Mouse (Mus musculus): ENCODE measurements around the gene Mroh2a.
A peak's percentile ranks its signal among the peaks of the same experiment; 100 is the strongest.

The Mroh2a gene

DNA sequence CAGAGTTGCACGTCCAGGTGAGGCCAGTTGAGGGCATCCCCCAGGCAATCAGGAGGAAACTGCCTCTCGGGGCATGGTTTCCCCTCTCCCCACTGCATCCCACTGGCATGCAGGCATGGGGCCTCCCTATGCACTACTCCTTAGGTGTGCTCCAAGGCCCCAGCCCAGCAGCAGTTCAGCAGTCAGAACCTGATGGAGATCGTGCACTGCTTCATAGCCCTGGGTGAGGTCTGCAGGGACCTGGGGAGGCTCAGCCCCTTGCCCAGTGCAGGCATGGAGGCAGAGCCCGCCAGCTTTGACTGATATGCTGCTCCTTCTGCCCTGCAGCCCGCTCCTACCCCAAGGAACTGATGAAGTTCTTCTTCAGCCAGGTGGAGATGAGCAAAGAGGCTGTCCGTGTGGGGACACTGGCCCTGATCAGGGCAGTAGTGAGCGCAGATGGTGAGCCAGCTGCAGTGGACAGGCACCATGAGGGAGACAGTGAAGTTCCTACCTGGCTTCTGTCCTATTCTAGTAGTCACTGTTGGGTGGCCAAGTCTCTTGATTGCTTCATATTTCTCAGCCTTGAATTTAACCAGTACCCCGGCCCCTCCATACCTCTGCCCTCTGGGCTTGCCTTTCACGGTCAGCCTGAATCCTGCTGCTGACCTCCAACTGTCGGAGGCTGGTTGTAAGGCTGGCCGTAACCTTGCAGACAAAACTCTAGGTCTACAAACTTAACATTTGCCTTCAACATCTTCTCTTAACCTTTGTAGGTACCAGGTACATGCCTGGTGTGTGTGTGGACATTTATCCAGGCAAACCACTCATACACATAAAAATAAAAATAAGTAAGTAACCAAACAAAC lies 8.5 kb downstream of the Mroh2a start:
- no peak for DNase-seq (ENCODE audit: low spot score)

DNA sequence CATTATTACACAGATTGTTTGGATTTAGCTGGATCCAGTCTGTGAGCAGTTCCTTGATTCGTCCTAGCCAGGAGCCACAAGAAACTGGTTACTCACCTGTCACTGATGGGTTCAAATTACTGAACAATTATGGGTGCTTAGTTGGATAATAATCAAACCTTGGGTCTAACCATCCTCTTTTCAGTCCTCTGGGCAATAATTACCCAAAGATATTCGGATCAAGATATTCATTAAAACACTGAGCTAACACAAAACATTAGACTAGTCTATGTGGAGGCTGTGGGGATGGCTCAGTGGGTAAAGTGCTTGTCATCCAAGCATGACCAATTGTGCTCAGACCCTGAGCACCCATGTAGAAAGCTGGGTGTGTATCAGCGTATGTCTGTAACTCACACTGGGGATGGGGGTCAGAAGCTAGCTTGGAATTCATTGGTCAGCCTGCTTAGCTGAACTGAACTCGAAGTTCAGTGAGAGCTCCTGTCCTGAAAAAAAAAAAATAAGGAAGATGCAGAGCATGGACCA lies 9.2 kb downstream of the Mroh2a start:
- no peak for DNase-seq (ENCODE audit: low spot score)

DNA sequence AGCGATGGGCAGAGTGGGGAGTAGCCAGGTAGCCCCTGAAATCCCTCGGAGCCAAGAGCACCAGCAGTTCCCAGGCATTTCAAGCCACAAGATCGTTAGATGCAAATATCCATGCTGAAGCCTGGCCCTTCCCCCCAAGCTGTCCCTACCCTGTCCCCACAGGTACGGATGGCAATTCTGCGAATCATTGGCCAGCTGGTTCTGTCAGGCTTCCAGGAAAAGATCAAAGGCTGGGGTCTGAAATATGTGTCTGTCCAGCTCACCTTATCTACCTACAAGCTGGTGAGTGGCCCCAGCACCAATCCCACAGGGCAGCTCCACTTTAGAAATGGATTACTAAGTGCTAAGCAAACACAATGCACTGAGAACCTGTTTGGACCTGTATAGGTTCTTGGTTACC lies 10.5 kb downstream of the Mroh2a start:
- no peak for DNase-seq (ENCODE audit: low spot score)

DNA sequence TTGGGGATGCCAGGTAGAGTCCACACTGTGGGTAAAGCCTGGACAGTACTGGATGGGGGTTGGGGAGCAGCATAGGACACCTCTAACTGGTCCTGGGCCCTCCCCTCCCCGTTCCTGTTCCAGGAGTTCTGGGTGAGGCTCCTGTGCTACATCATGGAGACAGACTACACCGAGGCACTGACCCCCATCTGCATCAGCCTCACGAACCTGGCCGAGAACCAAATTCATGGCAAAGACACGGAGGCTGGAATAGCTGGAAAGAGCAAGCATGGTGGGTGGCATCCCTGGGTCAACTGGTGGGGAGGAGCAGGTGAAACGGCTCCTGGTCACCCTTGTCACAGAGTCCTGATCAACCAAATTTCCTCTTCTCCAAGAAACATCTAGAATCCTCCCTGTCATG lies 12.0 kb downstream of the Mroh2a start:
- DNase-seq (ENCODE audit: low spot score) = no peak

DNA sequence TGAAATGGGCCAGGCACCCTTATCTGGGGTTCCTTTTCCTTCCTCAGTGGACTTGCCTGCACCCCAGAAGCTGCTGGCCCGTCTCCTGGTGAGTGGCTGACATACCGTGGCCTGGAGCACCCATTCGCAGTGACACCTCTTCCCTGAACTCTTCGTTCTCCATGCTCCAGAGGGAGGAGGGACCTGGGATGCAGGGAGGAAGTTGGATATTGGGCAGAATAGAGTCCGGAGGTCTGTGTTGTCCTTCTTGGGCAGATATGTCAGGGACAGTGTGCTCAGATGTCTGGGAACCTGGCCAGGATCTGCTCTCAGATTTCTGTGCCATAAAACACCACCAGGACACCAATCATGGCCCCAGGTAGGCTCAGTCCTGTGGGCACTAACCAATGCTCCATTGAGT lies 13.3 kb downstream of the Mroh2a start:
- no peak for DNase-seq (ENCODE audit: low spot score)

DNA sequence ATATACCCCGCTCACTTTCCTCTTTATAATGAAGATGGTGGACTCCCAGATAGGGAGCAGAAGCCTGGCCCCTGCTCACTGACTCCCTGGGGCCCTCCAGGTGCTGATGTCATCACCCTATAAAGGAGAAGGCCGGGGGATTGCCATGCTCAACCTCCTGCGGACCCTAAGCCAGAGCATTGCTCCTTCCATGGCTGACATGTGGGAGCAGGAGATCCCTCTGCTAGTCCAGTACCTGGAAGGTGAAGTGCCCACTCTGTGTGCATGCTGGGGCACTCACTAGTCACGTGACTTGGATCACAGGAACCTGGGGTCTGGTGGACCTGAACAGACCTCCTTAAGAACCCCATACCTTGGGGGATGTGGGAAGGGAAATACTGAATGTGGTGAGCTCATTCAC lies 13.8 kb downstream of the Mroh2a start:
- no peak for DNase-seq (ENCODE audit: low spot score)

DNA sequence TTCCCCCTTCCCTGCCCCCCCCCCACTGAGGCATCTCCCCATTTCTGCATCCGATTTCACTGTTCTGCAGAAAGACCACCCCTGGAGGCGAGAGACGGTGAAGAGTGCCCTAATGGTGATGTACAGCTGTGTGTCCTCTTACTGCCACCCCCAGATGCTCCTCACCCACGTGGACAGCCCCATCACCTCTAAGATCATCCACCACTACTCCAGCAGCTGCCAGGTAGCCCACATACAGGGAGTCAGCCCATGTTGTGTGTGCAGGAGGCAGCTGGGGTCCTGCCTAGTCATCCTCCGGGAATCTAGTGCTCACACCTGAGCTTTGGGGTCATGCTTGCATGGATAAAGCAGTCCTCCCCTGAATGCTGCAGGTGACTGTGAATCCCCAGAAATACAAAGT lies 17.1 kb downstream of the Mroh2a start:
- no peak for DNase-seq (ENCODE audit: low spot score)

DNA sequence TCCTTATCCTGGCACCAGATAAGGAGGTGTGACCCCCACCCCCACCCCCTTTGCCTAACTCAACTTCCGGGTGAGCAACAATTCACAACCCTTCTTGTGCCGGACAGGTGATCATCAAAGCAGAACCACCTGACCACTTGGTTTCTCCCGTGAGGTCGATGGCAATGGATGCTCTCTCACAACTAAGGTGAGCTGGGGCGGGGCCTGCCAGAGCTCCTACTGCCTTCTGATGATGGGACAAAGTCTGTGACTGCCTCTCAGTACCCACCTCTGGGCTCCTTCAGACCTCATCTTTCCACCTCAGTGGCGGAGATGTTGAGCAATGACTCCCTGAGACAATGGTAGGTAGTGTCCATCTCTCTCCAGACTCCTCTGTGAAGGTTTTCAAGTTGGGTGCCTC lies 19.1 kb downstream of the Mroh2a start:
- no peak for DNase-seq (ENCODE audit: low spot score)

DNA sequence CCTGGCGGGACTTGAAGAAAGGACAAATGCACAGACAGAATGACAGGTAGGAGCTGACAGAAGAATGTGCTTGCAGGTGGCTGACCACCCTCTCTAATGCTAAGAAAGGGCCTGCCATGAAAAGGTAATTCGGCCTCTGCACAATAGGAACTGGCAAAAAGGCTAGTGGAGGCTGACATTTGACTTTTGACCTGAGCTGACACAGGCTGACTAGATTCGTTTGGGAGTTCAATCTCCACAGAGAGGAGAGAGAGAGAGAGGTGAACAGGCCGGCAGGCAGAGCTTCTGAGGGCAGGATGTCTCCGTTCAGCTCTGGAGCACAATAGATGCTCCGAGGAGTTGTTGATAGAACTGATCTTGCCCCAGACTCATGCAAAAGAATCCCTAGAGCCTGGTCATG lies 19.6 kb downstream of the Mroh2a start:
- DNase-seq (ENCODE audit: low spot score) = no peak

DNA sequence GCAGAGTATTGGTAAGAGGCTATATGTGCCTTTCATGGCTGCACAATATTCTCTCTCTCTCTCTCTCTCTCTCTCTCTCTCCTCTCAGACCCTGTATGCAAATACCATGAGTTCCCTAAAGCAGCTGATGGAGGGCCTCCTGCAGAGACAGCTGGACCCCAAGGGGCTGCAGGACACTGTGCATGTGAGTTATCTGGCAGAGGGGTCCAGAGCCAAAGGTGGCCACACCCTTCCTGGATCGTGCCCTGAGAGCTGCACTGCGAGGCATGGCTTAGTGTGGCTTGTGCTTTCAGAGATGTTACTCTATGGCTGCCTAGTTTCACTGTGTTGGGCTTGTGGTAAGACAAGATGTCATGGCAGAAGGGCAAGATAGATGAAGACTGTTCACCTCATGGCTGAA lies 20.9 kb downstream of the Mroh2a start:
- DNase-seq (ENCODE audit: low spot score) = no peak

DNA sequence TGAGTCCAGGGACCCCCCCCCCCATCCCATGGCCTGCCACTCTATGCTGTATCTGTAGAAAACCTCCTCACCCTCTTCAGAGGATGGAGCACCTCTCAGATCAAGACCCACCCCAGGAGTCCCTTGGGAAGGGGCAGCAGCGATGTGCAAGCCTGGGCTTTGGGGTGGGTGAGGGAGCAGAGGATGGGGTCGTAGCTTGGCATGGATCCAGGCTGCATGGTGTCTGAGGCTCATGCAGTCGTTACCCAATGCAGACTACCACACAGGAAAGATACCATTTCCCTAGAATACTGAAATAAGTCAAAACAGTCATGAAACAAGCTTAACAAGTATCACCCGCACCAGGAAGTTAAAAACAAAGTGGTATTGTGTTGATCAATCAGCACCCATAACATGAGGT lies 21.9 kb downstream of the Mroh2a start:
- DNase-seq (ENCODE audit: low spot score) = no peak

DNA sequence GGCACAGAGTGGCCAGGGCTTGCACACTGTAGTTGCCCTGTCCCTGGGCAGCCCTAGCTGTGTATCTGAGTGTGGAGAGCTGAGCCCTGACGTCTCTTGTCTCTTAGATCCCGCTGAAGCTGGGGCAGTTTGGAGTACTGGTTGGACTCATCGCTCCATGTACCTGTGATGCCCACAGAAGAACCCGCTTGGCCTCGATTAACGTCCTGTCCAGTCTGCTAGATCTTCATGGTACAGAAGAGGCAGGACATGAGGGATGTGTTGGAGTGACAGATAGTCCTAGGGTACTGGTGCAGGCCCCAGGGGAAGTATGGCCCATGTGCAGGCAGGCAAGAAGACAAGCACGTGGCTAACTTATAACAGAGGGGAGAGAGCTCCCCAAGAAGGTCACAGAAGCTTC lies 22.8 kb downstream of the Mroh2a start:
- no peak for DNase-seq (ENCODE audit: low spot score)

DNA sequence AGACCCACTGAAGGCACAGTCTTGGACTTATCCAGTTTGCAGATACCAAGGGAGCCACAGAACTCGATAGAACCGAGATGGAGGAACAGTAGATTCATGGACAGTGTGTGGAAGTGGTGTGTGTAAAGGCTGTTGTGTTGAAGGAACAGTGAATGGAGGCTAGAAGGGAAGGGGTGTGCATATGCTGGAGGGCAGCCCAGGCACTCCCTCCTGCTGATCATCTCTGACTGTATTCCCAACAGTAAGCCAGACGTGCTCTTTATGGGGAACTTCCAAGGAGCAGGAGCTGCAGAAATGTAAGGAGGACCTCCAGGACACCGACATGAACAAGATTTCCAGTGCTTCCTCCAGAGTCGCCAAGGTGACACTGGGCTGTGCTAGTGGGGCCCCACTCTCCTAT lies 23.2 kb downstream of the Mroh2a start:
- DNase-seq (ENCODE audit: low spot score) = no peak

DNA sequence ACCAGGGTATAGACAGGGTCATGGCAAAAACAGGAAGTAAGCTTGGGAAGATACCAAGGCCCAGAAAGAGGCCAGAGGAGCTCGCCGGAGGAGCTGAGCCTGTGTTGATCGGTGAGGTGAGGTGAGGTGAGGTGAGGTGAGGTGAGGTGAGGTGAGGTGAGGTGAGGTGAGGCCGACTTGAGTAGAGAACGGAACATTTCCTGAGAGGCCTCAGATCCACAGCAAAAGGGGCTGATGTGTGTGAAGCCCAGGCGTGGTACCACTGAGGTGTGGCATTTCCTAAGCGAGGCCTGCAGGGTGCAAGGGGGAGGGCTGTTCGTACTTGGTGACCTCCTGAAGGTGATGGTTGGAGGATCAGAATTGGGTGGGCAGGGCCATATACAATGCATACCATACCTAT lies 26.3 kb downstream of the Mroh2a start:
- no peak for DNase-seq (ENCODE audit: low spot score)

DNA sequence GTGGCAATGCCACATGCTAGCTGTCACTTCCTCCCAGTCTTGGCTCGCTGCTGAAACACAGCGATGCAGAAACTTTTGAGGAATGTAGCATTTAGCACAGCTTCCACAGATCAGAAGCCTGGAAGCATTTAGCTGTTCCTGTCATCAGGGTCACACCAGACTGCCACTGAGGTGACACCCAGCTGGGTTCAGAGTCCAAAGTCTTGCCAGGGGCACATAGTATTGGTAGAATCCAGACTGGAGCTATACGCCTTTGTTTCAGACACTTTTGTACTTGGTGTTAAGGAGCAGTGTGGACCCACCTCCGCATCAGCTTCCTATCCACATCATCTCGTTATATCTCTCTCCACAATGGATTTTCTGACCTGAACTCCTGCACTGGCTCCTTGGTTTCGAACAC lies 26.8 kb downstream of the Mroh2a start:
- no peak for DNase-seq (ENCODE audit: low spot score)

DNA sequence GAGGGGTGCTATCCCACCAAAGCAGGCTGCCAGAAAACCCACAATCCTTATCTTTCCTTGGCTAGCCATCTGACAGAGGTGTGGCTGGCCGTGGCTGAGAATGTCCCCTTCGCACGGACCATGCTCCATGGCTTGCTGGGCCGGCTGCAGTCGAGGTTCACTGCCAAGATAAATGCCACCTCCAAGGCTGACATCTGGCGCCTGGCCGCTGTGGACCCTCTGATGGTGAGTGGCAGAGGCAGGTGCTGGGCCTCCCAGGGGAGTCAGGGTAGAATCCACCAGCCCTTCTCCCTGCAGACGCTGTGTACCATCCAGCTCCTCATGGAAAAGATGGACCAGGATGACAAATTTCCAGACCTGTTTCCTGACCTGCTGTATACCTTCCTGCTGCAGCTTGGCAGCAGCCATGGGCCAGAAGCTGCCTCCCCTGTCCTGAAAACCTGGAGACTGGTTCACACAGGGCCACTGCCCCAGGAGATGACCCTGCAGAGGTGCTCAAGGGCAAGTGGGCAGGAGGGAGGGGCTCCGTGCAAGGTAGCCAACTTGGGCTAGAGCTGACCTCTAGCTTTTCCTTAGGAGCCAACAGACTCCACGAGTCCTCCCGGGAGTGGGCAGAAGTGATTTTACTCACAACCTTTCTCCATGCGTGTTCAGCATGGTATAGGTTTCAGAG lies 28.1 kb downstream of the Mroh2a start:
- no peak for DNase-seq (ENCODE audit: low spot score)

DNA sequence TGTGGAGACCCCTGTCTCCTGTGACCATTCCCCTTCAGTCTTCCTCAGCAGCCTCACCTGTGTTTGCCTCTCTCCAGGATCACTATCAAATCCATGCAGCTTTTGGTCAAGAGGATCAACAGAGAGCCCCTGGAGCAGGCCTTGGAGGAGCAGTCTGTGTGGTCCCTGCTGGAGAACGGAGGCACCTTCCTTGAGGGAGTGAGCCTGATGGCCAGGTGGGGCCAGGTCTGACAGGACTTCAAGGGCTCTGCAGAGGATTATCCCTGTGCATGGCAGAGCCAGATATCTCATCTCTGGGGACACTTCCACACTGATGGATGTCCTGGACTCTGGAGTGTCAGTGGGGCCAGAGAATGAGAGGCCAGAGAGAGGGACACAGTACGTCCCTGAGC lies 28.7 kb downstream of the Mroh2a start:
- no peak for DNase-seq (ENCODE audit: low spot score)

DNA sequence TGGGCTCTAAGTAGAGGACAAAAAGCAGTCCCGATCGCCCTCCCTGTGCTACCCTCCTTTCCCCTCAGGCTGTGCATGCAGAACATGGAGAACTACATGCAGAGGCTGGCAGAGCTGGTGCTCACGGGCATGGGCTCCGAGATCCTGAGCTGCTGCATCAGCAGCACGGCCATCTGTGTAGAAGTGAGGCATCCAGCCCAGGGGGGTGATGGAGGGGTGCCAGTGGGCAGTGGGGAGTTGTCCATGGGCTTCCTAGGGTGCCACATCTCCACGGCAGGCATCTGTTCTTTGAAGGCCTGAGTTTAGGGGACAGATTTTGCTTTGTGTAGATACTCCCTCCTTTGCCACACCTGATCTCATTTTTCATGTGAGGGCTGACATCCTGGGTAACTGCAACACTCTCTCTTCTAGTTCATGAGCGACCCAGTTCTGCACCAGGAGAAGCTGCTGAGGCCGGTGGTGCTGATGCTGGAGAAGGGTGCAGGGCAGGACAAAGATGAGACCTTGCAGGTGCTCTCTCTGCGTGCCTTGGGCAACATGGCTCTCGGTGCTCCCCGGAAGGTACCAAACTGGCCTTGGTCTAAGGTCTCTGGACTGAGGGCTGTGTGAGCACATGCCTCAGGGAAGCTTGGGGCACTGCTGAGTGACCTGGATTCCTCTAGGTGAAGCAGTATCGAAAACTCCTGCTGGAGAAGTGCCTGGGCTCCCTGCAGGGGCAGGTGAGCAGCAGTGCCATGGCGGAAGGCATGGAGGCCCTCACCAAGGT lies 29.4 kb downstream of the Mroh2a start:
- no peak for DNase-seq (ENCODE audit: low spot score)

DNA sequence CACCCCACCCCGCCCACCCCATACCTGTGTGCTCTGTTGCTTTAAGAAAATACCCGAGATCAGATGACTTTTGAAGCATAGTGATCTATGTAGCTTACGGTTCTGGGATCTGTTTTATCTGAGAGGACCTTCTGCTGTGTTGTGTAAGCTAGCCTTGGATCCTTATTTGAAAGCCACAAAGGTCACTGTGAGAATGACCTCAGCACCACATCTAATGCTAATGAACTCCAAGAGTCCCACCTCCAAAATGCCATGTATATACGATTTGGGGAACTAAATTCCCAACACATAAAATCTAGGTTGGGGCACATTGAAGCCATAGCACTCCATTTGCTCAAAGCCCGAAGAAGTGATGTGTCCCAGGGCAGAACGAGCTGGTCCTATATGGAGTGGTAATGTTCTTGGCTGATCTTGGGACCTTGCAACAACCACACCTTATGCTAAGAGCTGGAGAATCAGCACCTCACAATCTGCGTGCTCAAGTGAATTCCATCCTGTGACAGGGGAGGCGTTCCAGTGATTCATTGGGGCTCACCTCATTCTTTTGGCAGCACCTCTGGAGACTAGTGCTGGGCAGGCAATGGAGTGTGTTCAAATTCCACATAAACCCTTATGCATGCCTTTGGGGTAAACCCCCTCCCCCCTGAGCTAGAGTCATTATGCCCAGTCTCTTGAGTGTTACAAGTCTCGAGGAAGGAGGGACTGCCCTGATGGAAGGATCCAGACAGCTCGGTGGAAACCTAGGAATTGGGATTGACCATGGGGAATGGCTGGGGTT lies 30.3 kb downstream of the Mroh2a start:
- no peak for DNase-seq (ENCODE audit: low spot score)

DNA sequence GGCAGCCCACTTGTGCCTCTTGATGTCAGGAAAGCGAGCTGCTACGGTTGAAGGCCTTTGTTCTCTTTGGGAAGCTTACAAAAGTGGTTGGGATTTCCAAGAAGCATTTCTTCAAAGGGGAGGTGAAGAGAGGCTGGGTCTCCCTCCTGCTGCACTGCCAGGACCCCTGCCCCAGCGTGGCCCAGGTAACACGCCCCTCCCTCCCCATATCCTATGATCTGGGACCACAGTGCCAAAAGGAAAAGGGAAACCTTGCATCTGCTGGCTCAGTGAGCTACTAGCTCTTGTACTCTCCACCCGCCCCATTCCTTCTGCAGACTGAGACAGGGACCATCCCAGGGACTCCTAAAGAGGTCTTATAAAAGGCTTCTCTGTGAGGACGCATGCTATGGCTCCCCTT lies 30.9 kb downstream of the Mroh2a start:
- no peak for DNase-seq (ENCODE audit: low spot score)

DNA sequence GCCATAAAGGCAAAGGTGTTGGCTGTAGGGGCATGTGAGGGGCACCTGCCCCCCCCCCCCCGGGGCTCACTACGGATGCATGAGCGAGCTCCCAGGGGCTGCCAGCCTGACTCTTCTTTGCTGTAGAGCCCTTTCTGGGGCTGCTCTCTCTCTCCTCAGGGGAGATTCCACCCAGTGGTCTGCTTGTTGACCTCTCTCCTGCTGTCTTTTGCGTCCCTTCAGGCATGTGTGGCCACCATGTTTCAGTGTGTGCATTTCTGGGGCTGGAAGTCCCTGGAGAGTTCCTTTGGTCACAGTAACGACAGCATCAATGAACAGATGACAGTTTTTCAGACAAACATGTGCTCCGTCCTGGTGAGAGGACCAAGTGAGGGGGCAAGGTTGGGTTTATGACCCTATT lies 31.6 kb downstream of the Mroh2a start:
- peak; percentile 30 for DNase-seq (ENCODE audit: low spot score)
